Mouse (Mus musculus) large intestine, adult 2 months (tissue): ENCODE measurements around the gene Kcnh6. TPM values are rescaled to one million over a fixed set of nuclear protein-coding genes. Genes with fewer than 3 reads are reported as not detected.
"Not testable (repeated sequence)": the region's sequence is repeated elsewhere in the genome, so short reads cannot be mapped to it uniquely, and the experiment has no call there.

Experiments used
- DNase-seq: peaks from one replicate; pipeline ENCODE4 v3.0.0-alpha.2; 2012; ENCODE audit warnings: low read depth, low spot score
- WGBS: fragments of 180-500 bp; shearing (Covaris S2); methylation state at CpG from one replicate; pipeline ENCODE4 v1.1.7; 2018; 5-methylcytosine and 5-hydroxymethylcytosine counted together
- polyA plus RNA-seq: library from polyadenylated mRNA; depleted of rRNA; stranded (reverse); fragments of >200 nt; gene quantifications from 2 replicates; pipeline ENCODE4 v1.2.3, GENCODE M21; 2012; rRNA removed

Gene Kcnh6
- polyA plus RNA-seq, 1 experiment = 1.3 TPM

- DNase-seq = no peak
- WGBS = 87% methylated on average over 8 of the region's 8 CpGs
Measured at GRCm38 (mm10) chr11:106056819-106057491, 49.0 kb downstream of the Kcnh6 start.

- 76% methylated on average over 8 of the region's 8 CpGs for WGBS
- no peak for DNase-seq
Measured at GRCm38 (mm10) chr11:106058020-106058419, 50.1 kb downstream of the Kcnh6 start.

GRCm38 (mm10) chr11:106060549-106060948 lies 52.6 kb downstream of the Kcnh6 start:
- no peak for DNase-seq
- 74% methylated on average over 1 of the region's 1 CpGs for WGBS

GRCm38 (mm10) chr11:106061311-106061710 lies 53.4 kb downstream of the Kcnh6 start:
- WGBS = 84% methylated on average over 1 of the region's 1 CpGs
- DNase-seq = no peak

- DNase-seq = no peak
- 91% methylated on average over 5 of the region's 5 CpGs for WGBS
Measured at GRCm38 (mm10) chr11:106063756-106064155, 55.8 kb downstream of the Kcnh6 start.

GRCm38 (mm10) chr11:106065073-106065922 lies 57.4 kb downstream of the Kcnh6 start:
- WGBS = 29% methylated on average over 18 of the region's 18 CpGs
- no peak for DNase-seq

- WGBS = under 1% methylated on average over 49 of the region's 49 CpGs
- DNase-seq = peak; percentile 92
Measured at GRCm38 (mm10) chr11:106065923-106066571, 58.1 kb downstream of the Kcnh6 start, which contains the start of gene Taco1. Gene Taco1, plus strand, starts transcription at chr11:106066061.

GRCm38 (mm10) chr11:106066616-106067015 lies 58.7 kb downstream of the Kcnh6 start:
- WGBS = 6% methylated on average over 23 of the region's 23 CpGs
- not testable (repeated sequence) for DNase-seq

GRCm38 (mm10) chr11:106073774-106074173 lies 65.8 kb downstream of the Kcnh6 start:
- DNase-seq = no peak
- 80% methylated on average over 3 of the region's 3 CpGs for WGBS

- peak; percentile 72 for DNase-seq
- WGBS = 0% methylated on average over 4 of the region's 4 CpGs
Measured at GRCm38 (mm10) chr11:106076321-106076720, 68.4 kb downstream of the Kcnh6 start.

Other genes with a start within 250 kb of the Kcnh6 start
- 75.4 and 75.7 TPM in 2 replicates for gene Cyb561, start 54.8 kb upstream of the Kcnh6 start, polyA plus RNA-seq
- gene Ace, start 40.2 kb upstream of the Kcnh6 start, polyA plus RNA-seq = 70.6 and 321 TPM in 2 replicates
- gene Ace3, start 13.4 kb upstream of the Kcnh6 start, polyA plus RNA-seq = 0.05 TPM in 1 of 2 replicates, not detected in the other
- gene Dcaf7, start 28.7 kb downstream of the Kcnh6 start, polyA plus RNA-seq = 27.3 and 41.3 TPM in 2 replicates
- gene Taco1, start 57.9 kb downstream of the Kcnh6 start, polyA plus RNA-seq = 10.2 and 15.5 TPM in 2 replicates
- 15.0 and 23.5 TPM in 2 replicates for gene Map3k3, start 76.5 kb downstream of the Kcnh6 start, polyA plus RNA-seq
- not detected in 2 replicates for gene Gm10840, start 152.7 kb downstream of the Kcnh6 start, polyA plus RNA-seq
- 32.3 and 40.7 TPM in 2 replicates for gene Limd2, start 152.7 kb downstream of the Kcnh6 start, polyA plus RNA-seq
- 10.9 and 12.1 TPM in 2 replicates for gene Strada, start 194.0 kb downstream of the Kcnh6 start, polyA plus RNA-seq
- gene Ccdc47, start 208.2 kb downstream of the Kcnh6 start, polyA plus RNA-seq = 9.5 and 13.7 TPM in 2 replicates
- gene Ddx42, start 208.8 kb downstream of the Kcnh6 start, polyA plus RNA-seq = 7.6 and 9.9 TPM in 2 replicates
- gene Ftsj3, start 248.0 kb downstream of the Kcnh6 start, polyA plus RNA-seq = 13.2 and 16.1 TPM in 2 replicates
- gene Psmc5, start 248.0 kb downstream of the Kcnh6 start, polyA plus RNA-seq = 55.5 and 62.4 TPM in 2 replicates